Mouse (Mus musculus) cerebellum, postnatal 36 days (tissue): ENCODE results near the gene Ccne1.
"Not testable (repeated sequence)": the region's sequence is repeated elsewhere in the genome, so short reads cannot be mapped to it uniquely, and the experiment has no call there.

Source experiments
- DNase-seq, 2 experiments: peaks; one replicate each; pipeline ENCODE4 v3.0.0; 2021 to 2022; ENCODE audit warnings: mixed read lengths in 2 of 2

The Ccne1 gene

GRCm38 (mm10) chr7:38107371-38108259, at the start of gene Ccne1:
TSS of gene Ccne1 (minus strand) at chr7:38107534.
- peak; percentile 98 to 100 for DNase-seq

- no peak for DNase-seq
These were observed 48.5 kb upstream of the Ccne1 start for GRCm38 (mm10) chr7:38155829-38156228.

GRCm38 (mm10) chr7:38152571-38152970, 45.2 kb upstream of the Ccne1 start:
- no peak for DNase-seq

GRCm38 (mm10) chr7:38151706-38152312, 44.5 kb upstream of the Ccne1 start:
- no peak for DNase-seq

DNA sequence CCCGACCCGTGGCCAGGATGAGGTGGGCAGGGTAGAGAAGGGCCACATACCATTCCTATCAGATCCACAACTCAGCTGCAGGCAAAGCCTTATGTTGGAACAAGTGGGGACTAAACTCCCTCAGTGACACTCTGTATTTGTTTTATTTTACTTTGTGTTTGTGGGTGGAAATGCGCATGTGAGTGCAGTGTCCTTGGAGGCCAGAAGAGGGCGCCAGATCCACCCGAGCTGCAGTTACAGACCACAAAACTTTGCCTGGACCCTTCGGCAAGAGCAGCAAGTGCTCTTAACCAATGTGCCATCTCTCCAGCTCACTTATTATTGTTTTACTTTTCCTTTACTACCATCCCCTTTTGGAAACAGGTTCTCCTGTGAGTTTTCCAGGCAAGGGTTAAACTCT, 40.1 kb upstream of the Ccne1 start:
- DNase-seq, result no peak

- peak; percentile 91 to 96 for DNase-seq
These were observed 34.6 kb upstream of the Ccne1 start for GRCm38 (mm10) chr7:38141747-38142545.

- DNase-seq, result no peak
These were observed 33.0 kb upstream of the Ccne1 start for GRCm38 (mm10) chr7:38140324-38140723.

- DNase-seq, result no peak
These were observed 27.1 kb upstream of the Ccne1 start for GRCm38 (mm10) chr7:38134471-38134870.

GRCm38 (mm10) chr7:38131186-38131585, 23.9 kb upstream of the Ccne1 start:
- DNase-seq, result peak; percentile 28 to 41

- DNase-seq, result no peak
These were observed 22.8 kb upstream of the Ccne1 start for GRCm38 (mm10) chr7:38129986-38130729.

DNA sequence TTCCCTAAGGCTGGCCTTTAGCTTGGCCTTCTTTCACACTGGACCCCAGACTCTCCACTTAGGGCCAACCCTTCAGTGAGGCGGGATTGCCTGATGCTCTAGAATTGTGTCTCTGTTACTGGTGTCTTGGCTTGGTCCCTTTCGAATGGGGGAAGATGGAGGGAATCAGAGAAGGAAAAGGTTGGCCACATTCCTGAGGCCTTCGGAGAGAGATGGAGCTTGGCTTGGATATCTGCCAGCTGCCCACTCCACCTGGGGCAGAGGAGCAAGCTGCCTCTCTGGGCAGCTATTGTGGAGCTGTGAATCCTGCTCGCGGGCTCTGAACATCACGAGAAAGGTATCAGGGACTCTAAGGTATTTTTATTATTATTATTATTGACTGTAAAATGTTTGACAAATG, 22.2 kb upstream of the Ccne1 start:
- DNase-seq, result no peak

DNA sequence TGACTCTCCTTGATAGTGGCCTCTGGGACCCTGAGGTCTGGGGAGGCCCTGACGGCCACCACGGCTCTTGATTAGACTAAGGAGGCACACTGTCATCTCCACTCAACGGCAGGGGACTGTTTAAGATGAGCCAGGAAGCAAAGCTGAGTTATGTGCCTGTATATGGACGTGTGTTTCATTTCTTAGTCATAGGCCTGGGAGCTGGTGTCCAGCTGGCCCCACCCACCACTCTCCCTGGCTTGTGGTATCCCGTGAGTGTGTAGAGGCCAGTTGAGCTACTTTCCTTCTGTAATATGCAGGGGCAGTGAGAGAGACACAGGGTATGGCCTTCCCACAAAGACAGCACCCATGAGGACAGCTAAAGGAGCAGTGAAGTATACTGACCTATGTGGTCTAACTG, 20.9 kb upstream of the Ccne1 start:
- DNase-seq, result not testable (repeated sequence)

DNA sequence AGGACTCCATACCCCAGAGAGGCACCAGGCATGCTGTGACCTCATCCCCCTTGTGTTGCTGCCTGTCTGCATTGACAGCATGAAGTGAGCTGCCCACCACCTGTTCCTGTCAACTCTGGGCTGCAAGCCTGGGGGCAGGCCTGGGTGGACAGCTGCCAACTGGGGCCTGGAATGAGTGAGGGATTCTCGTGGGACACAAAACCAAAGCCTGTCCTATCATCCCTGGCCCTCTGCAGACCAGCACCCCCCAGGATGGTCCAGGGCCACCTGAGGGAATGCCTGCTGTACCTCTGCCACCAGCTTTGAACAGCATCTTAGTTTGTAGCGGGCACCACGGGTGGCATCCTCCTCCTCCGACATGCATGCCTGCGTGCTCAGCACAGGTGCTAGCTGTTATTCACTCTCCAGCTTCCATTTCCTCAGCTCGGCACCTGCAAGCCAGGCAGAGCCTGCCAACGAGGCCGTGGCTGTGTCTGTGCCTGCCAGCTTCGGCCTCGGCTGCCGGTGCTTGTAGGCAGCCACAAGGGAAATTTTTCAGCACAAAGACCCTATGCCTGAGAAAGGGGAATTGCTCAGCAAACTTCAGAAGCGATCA, 18.3 kb upstream of the Ccne1 start:
- DNase-seq, result peak; percentile 47 to 57

- DNase-seq, result not testable (repeated sequence)
These were observed 16.8 kb upstream of the Ccne1 start for GRCm38 (mm10) chr7:38124164-38124563.

DNA sequence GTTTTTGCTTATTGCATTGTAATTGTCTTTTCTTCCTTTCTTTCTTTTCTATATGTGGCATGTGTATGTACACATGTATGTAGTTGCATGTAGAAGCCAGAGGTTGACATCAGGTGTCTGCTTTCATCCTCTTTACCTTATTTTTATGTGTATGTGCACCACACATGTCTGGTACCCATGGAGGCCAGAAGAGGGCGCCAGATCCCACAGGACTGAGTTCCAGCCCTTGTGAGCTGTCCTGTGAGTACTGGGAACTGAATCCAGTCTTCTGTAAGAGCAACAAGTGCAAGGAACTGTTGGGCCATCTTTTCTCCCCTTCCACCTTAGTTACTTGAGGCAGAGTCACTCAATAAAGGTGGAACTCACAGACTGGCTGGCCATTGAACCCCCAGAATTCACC, 11.3 kb upstream of the Ccne1 start:
- no peak for DNase-seq

DNA sequence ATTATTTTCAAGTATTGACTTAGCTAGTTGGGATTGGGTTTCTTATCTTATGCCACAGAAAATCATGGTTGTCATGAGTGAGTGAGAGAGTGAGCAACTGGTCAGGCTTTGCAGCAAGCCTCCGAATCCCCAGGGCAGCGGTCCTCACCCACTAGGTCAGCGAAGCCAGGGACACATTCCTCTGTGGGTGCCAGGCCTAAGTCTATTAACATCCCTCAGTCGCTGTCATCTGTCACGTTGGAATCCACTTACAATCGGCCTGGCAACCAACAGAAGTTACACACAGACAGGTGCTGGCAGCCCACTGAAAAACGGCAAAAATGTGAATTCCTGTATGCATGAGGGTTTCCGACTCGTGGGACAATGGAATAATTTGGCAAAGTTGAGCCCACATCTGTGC, 5.1 kb upstream of the Ccne1 start:
- DNase-seq, result no peak

GRCm38 (mm10) chr7:38111996-38112395, 4.7 kb upstream of the Ccne1 start:
- peak; percentile 24 to 35 for DNase-seq

- DNase-seq, result peak in 1 of 2 experiments; percentile 12
These were observed 912 bp upstream of the Ccne1 start for GRCm38 (mm10) chr7:38108260-38108632.

- DNase-seq, result peak; percentile 35 to 45
These were observed 523 bp downstream of the Ccne1 start for GRCm38 (mm10) chr7:38106711-38107311.

GRCm38 (mm10) chr7:38105379-38105778, 2.0 kb downstream of the Ccne1 start:
- DNase-seq, result no peak

DNA sequence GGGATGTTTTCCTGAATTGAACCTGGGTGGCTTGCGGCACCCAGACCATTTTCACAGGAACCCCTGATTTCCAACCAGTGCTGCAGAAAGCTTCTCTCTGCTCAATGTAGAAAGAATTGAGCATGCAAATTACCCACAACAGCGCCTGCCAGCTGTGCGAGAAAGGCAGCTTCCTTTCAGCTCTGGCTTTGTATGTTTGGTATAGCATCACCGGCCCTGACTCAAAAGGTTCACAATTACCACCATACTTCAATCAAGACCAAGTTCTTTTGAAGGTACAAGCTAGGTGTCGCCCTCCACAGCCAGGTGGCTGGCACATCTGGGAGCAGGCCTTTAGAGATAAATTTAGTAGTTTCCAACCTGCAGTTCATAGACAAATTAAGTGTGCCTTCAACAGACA, 3.2 kb downstream of the Ccne1 start:
- no peak for DNase-seq

GRCm38 (mm10) chr7:38094353-38094752, 13.0 kb downstream of the Ccne1 start:
- no peak for DNase-seq
